Mouse (Mus musculus) mouse embryonic stem cell (cell line): Measurements from ENCODE around the gene Mcoln1.

Source experiments
- in situ Hi-C, 2 experiments: fragments of 300-500 bp; cut with MboI; formaldehyde crosslinking; loops; 1 replicate in 1 of 2; 3 replicates in 1 of 2; pipeline ENCODE4 v1.14.3; 2019 to 2020; ENCODE audit warnings: low sequenced_read_pairs in 2 of 2, low pct_unique_long_range_greater_than_20kb in 1 of 2, mixed read lengths in 1 of 2; ENCODE audit not compliant: unreplicated experiment in 1 of 2

Gene Mcoln1

DNA sequence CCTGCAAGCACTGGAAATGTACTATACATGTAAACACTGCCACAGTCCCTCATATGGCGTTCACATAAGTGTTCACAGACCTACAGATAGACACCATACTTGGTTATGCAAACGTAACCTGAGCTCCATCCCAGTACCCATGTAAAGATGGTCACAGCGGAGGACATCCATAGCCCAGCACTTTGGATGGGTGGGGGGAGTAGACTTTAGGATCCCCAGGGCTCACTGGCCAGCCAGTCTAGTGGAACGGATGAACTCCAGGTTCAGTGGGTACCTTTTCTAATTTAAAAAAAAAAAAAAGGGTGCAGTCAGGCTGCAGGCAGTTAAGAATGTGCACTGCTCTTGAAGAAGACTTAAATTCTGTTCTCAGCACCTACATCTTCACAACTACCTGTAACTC is 39.8 kb downstream of the Mcoln1 start:
- in situ Hi-C loops: no loop called here

- in situ Hi-C loops: no loop called here
Observed at GRCm38 (mm10) chr8:3546511-3546910, 46.3 kb downstream of the Mcoln1 start.

- in situ Hi-C loops: no loop called here
Observed at GRCm38 (mm10) chr8:3552240-3552639, 52.0 kb downstream of the Mcoln1 start.

GRCm38 (mm10) chr8:3556114-3556513 is 55.9 kb downstream of the Mcoln1 start:
- in situ Hi-C loops: no loop called here
